Mouse (Mus musculus): ENCODE data around the gene Nlgn1.

The Nlgn1 gene

GRCm38 (mm10) chr3:26194970-26195369 is 137.3 kb downstream of the Nlgn1 start:
- DNase-seq, result no peak

GRCm38 (mm10) chr3:26181013-26181412 is 151.2 kb downstream of the Nlgn1 start:
- DNase-seq, result no peak

GRCm38 (mm10) chr3:26175371-26175770 is 156.9 kb downstream of the Nlgn1 start:
- no peak for DNase-seq

GRCm38 (mm10) chr3:26174257-26174656 is 158.0 kb downstream of the Nlgn1 start:
- DNase-seq, result no peak

- no peak for DNase-seq
Measured at GRCm38 (mm10) chr3:26173613-26174012, 158.6 kb downstream of the Nlgn1 start.

- no peak for DNase-seq
Measured at GRCm38 (mm10) chr3:26166711-26167110, 165.5 kb downstream of the Nlgn1 start.

- DNase-seq, result peak; percentile 87 to 90
Measured at GRCm38 (mm10) chr3:26153782-26154181, 178.5 kb downstream of the Nlgn1 start.

- DNase-seq, result peak; percentile 62 to 67
Measured at GRCm38 (mm10) chr3:26153036-26153741, 179.1 kb downstream of the Nlgn1 start.

- peak; percentile 73 to 75 for DNase-seq
Measured at GRCm38 (mm10) chr3:26152510-26153035, 179.7 kb downstream of the Nlgn1 start.

GRCm38 (mm10) chr3:26151351-26152020 is 180.8 kb downstream of the Nlgn1 start:
- peak in 1 of 2 experiments; percentile 11 for DNase-seq

GRCm38 (mm10) chr3:26146174-26146573 is 186.1 kb downstream of the Nlgn1 start:
- peak; percentile 14 to 21 for DNase-seq

GRCm38 (mm10) chr3:26145441-26145840 is 186.8 kb downstream of the Nlgn1 start:
- peak in 1 of 2 experiments; percentile 30 for DNase-seq

- peak; percentile 59 to 75 for DNase-seq
Measured at GRCm38 (mm10) chr3:26141590-26141989, 190.7 kb downstream of the Nlgn1 start.

- DNase-seq, result no peak
Measured at GRCm38 (mm10) chr3:26134839-26135651, 197.2 kb downstream of the Nlgn1 start.

- DNase-seq, result no peak
Measured at GRCm38 (mm10) chr3:26130919-26131318, 201.3 kb downstream of the Nlgn1 start.

GRCm38 (mm10) chr3:26129455-26129854 is 202.8 kb downstream of the Nlgn1 start:
- no peak for DNase-seq

- peak; percentile 51 to 65 for DNase-seq
Measured at GRCm38 (mm10) chr3:26117071-26117470, 215.2 kb downstream of the Nlgn1 start.

GRCm38 (mm10) chr3:26106361-26106760 is 225.9 kb downstream of the Nlgn1 start:
- peak; percentile 25 to 29 for DNase-seq

GRCm38 (mm10) chr3:26105528-26105927 is 226.7 kb downstream of the Nlgn1 start:
- DNase-seq, result no peak

GRCm38 (mm10) chr3:26102271-26102670 is 230.0 kb downstream of the Nlgn1 start:
- no peak for DNase-seq

GRCm38 (mm10) chr3:26095551-26095950 is 236.7 kb downstream of the Nlgn1 start:
- DNase-seq, result peak; percentile 42 to 58

- DNase-seq, result no peak
Measured at GRCm38 (mm10) chr3:26069366-26069765, 262.9 kb downstream of the Nlgn1 start.

- DNase-seq, result no peak
Measured at GRCm38 (mm10) chr3:26050769-26051168, 281.5 kb downstream of the Nlgn1 start.

Measured in cerebellum, postnatal 10 days (tissue).